Mouse (Mus musculus) macrophage (primary cell): ENCODE results near the gene Cpa4. TPM values are rescaled to one million over a fixed set of nuclear protein-coding genes. Genes with fewer than 3 reads are reported as not detected.

Experiments used
- H3K27ac ChIP-seq: fragments of 350-480 bp; formaldehyde crosslinking; 2 replicates; pipeline ENCODE4 v1.9.0; 2021
- H3K36me3 ChIP-seq: fragments of 350-480 bp; formaldehyde crosslinking; 2 replicates; pipeline ENCODE4 v1.9.0; 2021; ENCODE audit errors: inconsistent target
- H3K4me3 ChIP-seq: fragments of 350-480 bp; formaldehyde crosslinking; 2 replicates; pipeline ENCODE4 v1.9.0; 2021; ENCODE audit errors: inconsistent target
- H3K79me2 ChIP-seq: fragments of 350-480 bp; formaldehyde crosslinking; 2 replicates; pipeline ENCODE4 v1.9.0; 2021; ENCODE audit errors: inconsistent target
- WGBS: methylation state at CpG from one replicate; pipeline ENCODE4 v1.1.7; 2026; ENCODE audit warnings: inconsistent platforms; ENCODE audit not compliant: missing documents; 5-methylcytosine and 5-hydroxymethylcytosine counted together
- polyA plus RNA-seq: library from polyadenylated mRNA; stranded (reverse); fragments of 250-400 nt; gene quantifications from 3 replicates; pipeline ENCODE4 v1.2.4, GENCODE M21; 2018; ENCODE audit warnings: inconsistent platforms

The Cpa4 gene
- polyA plus RNA-seq, 1 experiment from 2014 or later = not detected

- no peak overlapping the region for H3K4me3 ChIP-seq
- H3K79me2 ChIP-seq = no peaks in the 10 kb centered on the region
- WGBS = 95% methylated on average over 7 of the region's 7 CpGs
- no peaks in the 10 kb centered on the region for H3K36me3 ChIP-seq
- H3K27ac ChIP-seq = no peak overlapping the region
Observed at GRCm38 (mm10) chr6:30594364-30594763, 26.2 kb downstream of the Cpa4 start.

- H3K27ac ChIP-seq = no peak overlapping the region
- WGBS = 97% methylated on average over 6 of the region's 8 CpGs
- no peaks in the 10 kb centered on the region for H3K79me2 ChIP-seq
- no peak overlapping the region for H3K4me3 ChIP-seq
- H3K36me3 ChIP-seq = no peaks in the 10 kb centered on the region
Observed at GRCm38 (mm10) chr6:30596230-30596898, 28.2 kb downstream of the Cpa4 start.

DNA sequence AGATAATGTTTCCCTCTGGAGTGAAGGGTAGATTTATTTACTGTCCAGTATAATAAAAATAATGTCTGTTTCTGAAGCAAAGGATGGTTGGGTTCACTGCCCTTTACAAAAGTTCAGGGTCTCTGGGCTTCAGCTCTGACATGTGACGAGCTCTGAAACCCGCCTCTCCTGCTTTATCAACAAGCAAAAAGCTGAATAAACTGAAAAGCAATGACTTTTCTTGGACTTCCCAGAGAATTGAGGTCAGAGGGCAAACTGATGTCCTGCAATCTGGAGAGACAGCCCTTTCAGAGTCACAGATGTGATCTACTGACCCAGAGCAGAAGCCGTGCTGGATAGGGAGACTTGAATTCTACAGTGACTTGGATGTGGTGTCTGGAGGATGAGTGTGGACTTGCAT lies 31.9 kb downstream of the Cpa4 start:
- H3K4me3 ChIP-seq = no peak overlapping the region
- no peaks in the 10 kb centered on the region for H3K36me3 ChIP-seq
- WGBS = 89% methylated on average over 3 of the region's 3 CpGs
- H3K27ac ChIP-seq = no peak overlapping the region
- H3K79me2 ChIP-seq = no peaks in the 10 kb centered on the region

GRCm38 (mm10) chr6:30600995-30601394 lies 32.8 kb downstream of the Cpa4 start:
- Histone ChIP-seq H3K36me3 (no peaks in the 10 kb centered on the region), H3K27ac (no peak overlapping the region), H3K4me3 (no peak overlapping the region), H3K79me2 (no peaks in the 10 kb centered on the region)
- 83% methylated on average over 1 of the region's 1 CpGs for WGBS

DNA sequence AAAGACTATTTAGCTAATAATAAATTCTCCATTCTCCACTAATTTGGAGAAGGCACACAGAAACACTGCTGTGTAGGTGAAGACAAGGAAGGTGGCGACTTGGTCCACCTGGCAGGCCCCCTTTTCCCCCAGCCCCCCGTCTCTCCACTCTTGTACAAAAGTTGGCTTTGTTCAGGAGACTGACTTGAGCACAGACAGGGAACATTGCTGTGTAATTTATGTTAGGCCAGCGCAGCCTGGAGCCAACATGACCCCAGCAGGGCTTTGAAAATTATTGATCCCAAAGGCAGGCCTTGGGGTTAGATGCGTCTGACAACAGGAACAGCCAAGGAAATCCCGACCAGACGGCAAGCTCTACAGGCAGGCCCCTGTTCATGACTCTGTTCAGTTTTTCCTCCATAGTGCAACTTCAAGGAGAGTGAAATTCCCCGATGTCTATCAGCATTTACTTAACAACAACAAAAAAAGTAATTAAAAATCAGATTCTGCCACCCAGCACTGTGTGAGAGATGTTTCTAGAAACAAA lies 36.2 kb downstream of the Cpa4 start:
- 93% methylated on average over 7 of the region's 7 CpGs for WGBS
- Histone ChIP-seq H3K4me3 (no peak overlapping the region), H3K36me3 (no peaks in the 10 kb centered on the region), H3K79me2 (no peaks in the 10 kb centered on the region), H3K27ac (no peak overlapping the region)

GRCm38 (mm10) chr6:30605111-30605510 lies 36.9 kb downstream of the Cpa4 start:
- no peak overlapping the region for H3K27ac ChIP-seq
- H3K4me3 ChIP-seq = no peak overlapping the region
- WGBS = 85% methylated on average over 4 of the region's 4 CpGs
- H3K79me2 ChIP-seq = no peaks in the 10 kb centered on the region
- no peaks in the 10 kb centered on the region for H3K36me3 ChIP-seq

- WGBS = 5% methylated on average over 5 of the region's 5 CpGs
- Histone ChIP-seq H3K79me2 (no peaks in the 10 kb centered on the region), H3K27ac (no peak overlapping the region), H3K36me3 (no peaks in the 10 kb centered on the region), H3K4me3 (no peak overlapping the region)
Observed at GRCm38 (mm10) chr6:30605672-30606071, 37.5 kb downstream of the Cpa4 start.

- no peak within 1 kb of the TSS for H3K27ac ChIP-seq
- H3K36me3 ChIP-seq = no peaks in the 10 kb centered on the region
- no peak within 1 kb of the TSS for H3K4me3 ChIP-seq
- WGBS = 95% methylated on average over 7 of the region's 7 CpGs
- H3K79me2 ChIP-seq = no peaks in the 10 kb centered on the region
Observed at GRCm38 (mm10) chr6:30610710-30611109, 42.5 kb downstream of the Cpa4 start, which contains the start of gene Cpa5. Cpa5 (plus strand) TSS chr6:30611010.

DNA sequence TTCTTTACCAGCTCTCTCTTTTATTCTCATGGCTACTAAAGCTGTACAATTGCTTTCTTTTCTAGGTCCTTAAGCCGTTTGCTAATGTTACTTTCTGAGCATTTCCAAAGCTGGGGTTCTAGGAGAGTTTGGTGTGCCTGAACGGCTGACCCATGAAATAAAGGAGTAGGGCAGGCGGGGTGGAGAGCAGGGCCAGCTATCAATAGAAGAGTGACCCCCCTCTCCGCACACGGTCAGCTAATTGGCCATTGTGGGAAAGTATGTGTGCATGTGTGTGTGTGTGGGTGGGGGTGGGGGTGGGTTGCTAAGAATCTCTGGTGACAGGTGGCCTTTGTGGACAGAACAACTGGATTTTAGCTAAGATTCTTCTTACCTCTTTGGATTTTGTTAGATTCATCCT lies 43.0 kb downstream of the Cpa4 start:
- Histone ChIP-seq H3K27ac (no peak overlapping the region), H3K4me3 (no peak overlapping the region), H3K36me3 (no peaks in the 10 kb centered on the region), H3K79me2 (no peaks in the 10 kb centered on the region)
- 92% methylated on average over 5 of the region's 5 CpGs for WGBS

- Histone ChIP-seq H3K27ac (no peak overlapping the region), H3K4me3 (no peak overlapping the region), H3K36me3 (no peaks in the 10 kb centered on the region), H3K79me2 (no peaks in the 10 kb centered on the region)
- WGBS = 90% methylated on average over 6 of the region's 6 CpGs
Observed at GRCm38 (mm10) chr6:30614251-30614650, 46.1 kb downstream of the Cpa4 start.

- WGBS = 46% methylated on average over 4 of the region's 4 CpGs
- Histone ChIP-seq H3K27ac (no peak overlapping the region), H3K4me3 (no peak overlapping the region), H3K79me2 (no peaks in the 10 kb centered on the region), H3K36me3 (no peaks in the 10 kb centered on the region)
Observed at GRCm38 (mm10) chr6:30615741-30616140, 47.6 kb downstream of the Cpa4 start.

GRCm38 (mm10) chr6:30616491-30616941 lies 48.3 kb downstream of the Cpa4 start:
- no peaks in the 10 kb centered on the region for H3K79me2 ChIP-seq
- under 1% methylated on average over 8 of the region's 8 CpGs for WGBS
- H3K27ac ChIP-seq = no peak overlapping the region
- no peaks in the 10 kb centered on the region for H3K36me3 ChIP-seq
- no peak overlapping the region for H3K4me3 ChIP-seq

DNA sequence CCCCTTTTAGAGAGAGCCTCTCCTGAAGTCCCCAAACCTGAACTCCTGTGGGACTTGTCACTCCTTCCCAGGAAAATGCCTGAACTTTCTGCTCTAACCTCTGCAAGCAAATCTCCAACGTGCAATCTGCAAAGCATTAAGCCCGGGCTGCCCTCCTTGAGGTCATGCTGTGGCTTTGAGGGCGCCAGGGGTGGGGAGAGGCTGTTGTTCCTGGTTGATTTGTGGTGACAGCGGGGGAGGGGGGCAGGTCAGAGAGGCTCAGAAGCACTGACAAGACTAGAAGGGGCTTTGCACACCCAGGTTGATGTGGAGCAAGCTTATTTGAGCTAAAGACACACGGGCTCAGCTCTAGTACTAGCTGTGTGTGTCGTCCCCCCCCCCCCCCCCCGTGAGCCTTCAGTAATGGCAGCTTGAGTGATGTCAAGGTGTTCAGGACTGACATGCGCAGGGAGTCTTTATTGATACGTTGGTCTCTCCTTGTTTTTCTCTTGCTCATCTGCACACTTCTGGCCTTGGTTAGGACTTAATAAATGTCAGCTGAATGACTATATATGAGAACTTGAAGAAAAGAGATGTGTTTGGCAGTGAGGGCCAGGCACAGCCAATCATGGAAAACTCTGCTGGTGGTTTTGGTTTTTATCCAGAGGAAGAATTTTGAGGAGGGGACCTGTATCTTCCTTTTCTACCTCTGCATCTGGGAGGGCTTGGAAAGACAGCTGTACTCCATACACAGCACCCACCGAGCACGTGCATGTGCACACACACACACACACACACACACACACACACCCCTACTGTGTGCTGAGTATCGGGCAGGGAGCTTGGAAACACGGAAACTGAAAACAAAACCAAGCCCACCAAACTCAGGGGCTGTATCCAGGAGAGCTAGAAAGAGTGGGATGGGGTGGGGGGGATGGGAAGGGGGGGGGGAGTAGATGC lies 49.1 kb downstream of the Cpa4 start:
- no peaks in the 10 kb centered on the region for H3K36me3 ChIP-seq
- no peak overlapping the region for H3K27ac ChIP-seq
- no peaks in the 10 kb centered on the region for H3K79me2 ChIP-seq
- H3K4me3 ChIP-seq = no peak overlapping the region
- 4% methylated on average over 13 of the region's 13 CpGs for WGBS

- no peak overlapping the region for H3K27ac ChIP-seq
- 16% methylated on average over 18 of the region's 18 CpGs for WGBS
- H3K79me2 ChIP-seq = no peaks in the 10 kb centered on the region
- H3K4me3 ChIP-seq = no peak overlapping the region
- H3K36me3 ChIP-seq = no peaks in the 10 kb centered on the region
Observed at GRCm38 (mm10) chr6:30617959-30618590, 49.9 kb downstream of the Cpa4 start.
